Comparison of ENCODE assay signal across 17 mouse cellular contexts in the genomic region with DNA sequence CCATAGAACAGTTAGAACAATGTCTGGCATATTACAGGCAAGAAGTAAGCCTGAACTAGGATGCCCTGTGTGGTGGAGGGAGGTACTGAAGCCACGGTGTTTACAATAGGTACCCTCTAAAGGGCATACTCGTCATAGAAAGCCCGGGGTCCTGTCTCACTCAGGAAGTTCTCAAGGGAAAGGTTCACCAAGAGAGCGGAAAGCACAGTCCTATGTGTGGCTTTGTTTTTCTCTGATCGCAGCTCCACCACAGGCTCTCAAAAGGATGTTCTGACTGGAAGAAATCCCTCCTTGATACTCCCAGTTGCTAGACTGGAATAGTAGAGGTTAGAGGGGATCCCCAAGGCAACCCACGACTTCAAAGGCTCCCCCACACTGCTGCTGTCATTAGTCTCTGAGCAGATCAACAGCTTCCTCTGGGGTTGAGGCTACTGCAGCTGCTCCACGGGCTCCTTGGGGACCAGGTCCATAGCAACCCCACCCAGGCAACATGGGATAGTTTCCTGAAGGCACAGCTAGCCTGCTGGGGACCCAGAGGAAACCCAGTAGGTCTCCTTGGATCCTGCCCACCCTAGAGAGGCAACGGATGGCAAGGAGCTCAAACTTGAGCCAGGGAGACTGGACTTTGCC. TPM values are rescaled to one million over a fixed set of nuclear protein-coding genes. Genes with fewer than 3 reads are reported as not detected.
DNase-seq lines count a peak whose midpoint lies in the region; ATAC-seq and TF ChIP-seq lines count a peak whose summit lies in the region.
"Had no signal": no experiment of that assay in that cellular context is flagged by ENCODE, and none has a peak within 500 bp of the region (broad histone marks: within the 10 kb centered on the region; RNA-seq: fewer than 3 reads in every experiment).

No protein-coding gene starts in this region.

- H3K4me2 ChIP-seq in embryonic facial prominence, embryonic 15.5 days (replicated peaks), result no peak overlapping the region
- H3K4me2 ChIP-seq: forebrain, embryonic 15.5 days; limb, embryonic 12.5 days had no signal

- no peak for TF ChIP-seq CTCF in heart, adult 2 months (IDR thresholded peaks at IDR 0.05)

- no peaks in the 10 kb centered on the region for H3K9me3 ChIP-seq in heart, embryonic 10.5 days
- H3K9me3 ChIP-seq in embryonic facial prominence, embryonic 15.5 days (replicated peaks), result no peaks in the 10 kb centered on the region
- H3K9me3 ChIP-seq: forebrain, embryonic 15.5 days; limb, embryonic 12.5 days had no signal

- H3K27ac ChIP-seq in heart, embryonic 10.5 days, result 0 out of 2 replicates have a peak overlapping the region, but pooled peaks have one; percentile 16
- no peak overlapping the region for H3K27ac ChIP-seq in heart, adult 2 months
- H3K27ac ChIP-seq in embryonic facial prominence, embryonic 15.5 days (replicated peaks), result no peak overlapping the region
- H3K27ac ChIP-seq: forebrain, embryonic 15.5 days; left cerebral cortex, adult 2 months; limb, embryonic 12.5 days; macrophage had no signal

- H3K36me3 ChIP-seq in heart, embryonic 10.5 days, result no peaks in the 10 kb centered on the region
- no peaks in the 10 kb centered on the region for H3K36me3 ChIP-seq in heart, adult 2 months (ENCODE audit: control insufficient read depth, insufficient read depth, low read length)
- H3K36me3 ChIP-seq in embryonic facial prominence, embryonic 15.5 days, result no peaks in the 10 kb centered on the region
- H3K36me3 ChIP-seq: forebrain, embryonic 15.5 days; limb, embryonic 12.5 days had no signal

- no peak for DNase-seq in heart, embryonic 10.5 days (ENCODE audit: low spot score)
- DNase-seq in heart, adult 2 months, result no peak
- DNase-seq in CD4-positive helper T cell, adult 2 months (ENCODE audit: low read depth, low spot score), result peak; percentile 58
- peak; percentile 66 for DNase-seq in thymus, postnatal 14 days
- DNase-seq in adrenal gland, postnatal 10 days, result no peak
- no peak for DNase-seq in embryo, embryonic 9.5 days (ENCODE audit: extremely low spot score)
- DNase-seq: cerebellum, adult 11 months; kidney, adult 9 months; liver, postnatal 0 days had no signal

- no peaks in the 10 kb centered on the region for H3K27me3 ChIP-seq in heart, embryonic 10.5 days (ENCODE audit: insufficient read depth, poor library complexity, severe bottlenecking)
- H3K27me3 ChIP-seq in heart, adult 2 months (ENCODE audit: control insufficient read depth, insufficient read depth, low read length), result no peaks in the 10 kb centered on the region
- H3K27me3 ChIP-seq in embryonic facial prominence, embryonic 15.5 days, result no peaks in the 10 kb centered on the region
- H3K27me3 ChIP-seq: forebrain, embryonic 15.5 days; limb, embryonic 12.5 days had no signal

- no peak overlapping the region for H3K9ac ChIP-seq in heart, adult 2 months (ENCODE audit: low read depth, low read length)
- H3K9ac ChIP-seq in embryonic facial prominence, embryonic 15.5 days, result no peak overlapping the region
- H3K9ac ChIP-seq: forebrain, embryonic 15.5 days; limb, embryonic 12.5 days; liver, postnatal 0 days had no signal

- H3K79me2 ChIP-seq in heart, adult 2 months (replicated peaks; ENCODE audit: control insufficient read depth, insufficient read depth, low read length), result no peaks in the 10 kb centered on the region

- H3K4me1 ChIP-seq in heart, embryonic 10.5 days, result no peaks in the 10 kb centered on the region; the same call in 1 of the 2 replicates
- no peaks in the 10 kb centered on the region; the same call in 1 of the 2 replicates for H3K4me1 ChIP-seq in heart, adult 2 months (ENCODE audit: control insufficient read depth, insufficient read depth, low read length)
- H3K4me1 ChIP-seq in embryonic facial prominence, embryonic 15.5 days, result 0 out of 2 replicates have a peak, but pooled peaks cover 4% of the 10 kb centered on the region
- H3K4me1 ChIP-seq: forebrain, embryonic 15.5 days had no signal

- ATAC-seq in embryonic facial prominence, embryonic 15.5 days (ENCODE audit: insufficient number of reproducible peaks, low FRiP score, low TSS enrichment, low read depth), result peak; percentile 61; the same call in 1 of the 2 replicates
- ATAC-seq: forebrain, embryonic 15.5 days; hindbrain, embryonic 16.5 days; liver, postnatal 0 days; midbrain, embryonic 16.5 days had no signal

- no peak for TF ChIP-seq EP300 in heart, adult 2 months (IDR thresholded peaks at IDR 0.05; ENCODE audit: insufficient read depth, low read depth, low read length)

- H3K4me3 ChIP-seq in heart, embryonic 10.5 days, result no peak overlapping the region
- no peak overlapping the region for H3K4me3 ChIP-seq in heart, adult 2 months
- no peak overlapping the region for H3K4me3 ChIP-seq in embryonic facial prominence, embryonic 15.5 days (replicated peaks)
- H3K4me3 ChIP-seq: erythroblast, embryonic 14.5 days; forebrain, embryonic 15.5 days; left cerebral cortex, adult 2 months; limb, embryonic 12.5 days had no signal

- WGBS in heart, embryonic 10.5 days, result 75% methylated on average over 8 of the region's 8 CpGs
- WGBS in heart, adult 2 months, result 59% methylated on average over 8 of the region's 8 CpGs
- WGBS in embryonic facial prominence, embryonic 15.5 days, result 76% methylated on average over 8 of the region's 8 CpGs

- no peak for TF ChIP-seq POLR2A in heart, adult 2 months (IDR thresholded peaks at IDR 0.05; ENCODE audit: insufficient read depth, low read depth, low read length)

- intact Hi-C loops in heart, adult 2 months (cut with DNase I), result no loop called here

RNA-seq across cellular contexts. Expression of a gene that starts 9.2 kb away (rescaled TPM):
- 4.6 and 12.5 TPM in 2 replicates for polyA plus RNA-seq in heart, embryonic 10.5 days (2016; fragmentation: Nextera tagmentation; extraction: Ambion mirVana)
- total RNA-seq in heart, adult 2 months (2021), result 1 to 10 TPM; 2.9 to 3.4 TPM
- 3.2 and 3.5 TPM in 2 replicates for polyA plus RNA-seq in heart, adult 2 months (2012; rRNA removed)
- polyA plus RNA-seq in embryonic facial prominence, embryonic 15.5 days (2015; fragmentation: Nextera tagmentation; extraction: Ambion mirVana), result 4.5 and 5.2 TPM in 2 replicates
- total RNA-seq in adrenal gland, postnatal 10 days (2021), result 10 to 100 TPM; 41.0 to 70.0 TPM

Comparison
In these comparisons a context has a peak if more than half of its experiments do, and no peak if none do; other contexts are left out.
1. DNase-seq: peak in CD4-positive helper T cell, adult 2 months (single experiment) and thymus, postnatal 14 days (single experiment); none in heart, embryonic 10.5 days (single experiment), heart, adult 2 months (0 of 2), adrenal gland, postnatal 10 days (single experiment) and embryo, embryonic 9.5 days (single experiment).